Mouse (Mus musculus) heart, embryonic 11.5 days (tissue): Measurements from ENCODE around the gene Btnl10. TPM values are rescaled to one million over a fixed set of nuclear protein-coding genes. Genes with fewer than 3 reads are reported as not detected.
"Not testable (repeated sequence)": the region's sequence is repeated elsewhere in the genome, so short reads cannot be mapped to it uniquely, and the experiment has no call there.

ENCODE experiments used
- ATAC-seq: fragments of 200-750 bp; cut with Nextera tagmentation; replicated peaks from 2 replicates; pipeline ENCODE4 v1.8.0; 2017; ENCODE audit warnings: moderate library complexity; ENCODE audit not compliant: insufficient number of reproducible peaks, low FRiP score, low TSS enrichment
- H3K27ac ChIP-seq: fragments of 300-500 bp; sonication (generic); 2 replicates; pipeline ENCODE4 v1.5.1; 2014; ENCODE audit warnings: mild to moderate bottlenecking, low read depth, low read length
- H3K27me3 ChIP-seq: fragments of 300-500 bp; sonication (generic); 2 replicates; pipeline ENCODE4 v1.6.1; 2014; ENCODE audit warnings: mild to moderate bottlenecking, low read length, mixed read lengths; ENCODE audit not compliant: control insufficient read depth, insufficient read depth
- H3K36me3 ChIP-seq: fragments of 300-500 bp; sonication (generic); 2 replicates; pipeline ENCODE4 v1.6.1; 2014; ENCODE audit warnings: mild to moderate bottlenecking, low read length, moderate library complexity, mixed read lengths; ENCODE audit not compliant: control insufficient read depth, insufficient read depth
- H3K4me1 ChIP-seq: fragments of 300-500 bp; sonication (generic); 2 replicates; pipeline ENCODE4 v1.6.1; 2014; ENCODE audit warnings: low read length; ENCODE audit not compliant: control insufficient read depth, insufficient read depth
- H3K4me2 ChIP-seq: fragments of 300-500 bp; sonication (generic); 2 replicates; pipeline ENCODE4 v1.6.1; 2014; ENCODE audit warnings: mild to moderate bottlenecking, moderate library complexity
- H3K4me3 ChIP-seq: fragments of 300-500 bp; sonication (generic); 2 replicates; pipeline ENCODE4 v1.5.1; 2014; ENCODE audit warnings: low read depth, low read length
- H3K9ac ChIP-seq: fragments of 300-500 bp; sonication (generic); 2 replicates; pipeline ENCODE4 v1.6.1; 2014; ENCODE audit warnings: mild to moderate bottlenecking, low read depth, low read length, moderate library complexity
- H3K9me3 ChIP-seq: fragments of 300-500 bp; sonication (generic); replicated peaks from 2 replicates; pipeline ENCODE4 v1.6.1; 2016; ENCODE audit warnings: low read length; ENCODE audit not compliant: control insufficient read depth
- WGBS: fragments of 180-500 bp; shearing (Covaris S2); extraction: QIAGEN DNeasy Blood & Tissue Kit; methylation state at CpG from one replicate; pipeline ENCODE4 v1.1.7; 2014; ENCODE audit not compliant: insufficient replicate concordance; 5-methylcytosine and 5-hydroxymethylcytosine counted together
- polyA plus RNA-seq: library from polyadenylated mRNA; unstranded; fragments of >200 nt; fragmentation: Nextera tagmentation; extraction: Ambion mirVana; gene quantifications from 2 replicates; pipeline ENCODE4 v1.2.1, GENCODE M21; 2014

Gene Btnl10
- polyA plus RNA-seq, 1 experiment from 2014 or later, result 0.27 TPM

GRCm38 (mm10) chr11:58951210-58951609 is 33.5 kb downstream of the Btnl10 start:
- Histone ChIP-seq H3K4me2 (no peak overlapping the region), H3K9ac (no peak overlapping the region), H3K4me3 (no peak overlapping the region), H3K27ac (no peak overlapping the region), H3K4me1 (peaks cover 20% of the 10 kb centered on the region), H3K9me3 (no peaks in the 10 kb centered on the region), H3K27me3 (peaks cover 36% of the 10 kb centered on the region), H3K36me3 (no peaks in the 10 kb centered on the region)
- 78% methylated on average over 5 of the region's 5 CpGs for WGBS
- no peak for ATAC-seq

GRCm38 (mm10) chr11:58953351-58954169 is 35.9 kb downstream of the Btnl10 start:
- Histone ChIP-seq H3K9ac (peak overlapping the region; percentile 74), H3K4me3 (peak overlapping the region; percentile 82), H3K36me3 (no peaks in the 10 kb centered on the region), H3K9me3 (no peaks in the 10 kb centered on the region), H3K27ac (peak overlapping the region; percentile 99), H3K4me1 (peaks cover 23% of the 10 kb centered on the region), H3K4me2 (peak overlapping the region; percentile 87), H3K27me3 (peaks cover 23% of the 10 kb centered on the region)
- ATAC-seq, result peak; percentile 2; the same call in 1 of the 2 replicates
- under 1% methylated on average over 33 of the region's 33 CpGs for WGBS

- Histone ChIP-seq H3K9ac (peak overlapping the region; percentile 74), H3K27me3 (peaks cover 23% of the 10 kb centered on the region), H3K4me1 (peaks cover 23% of the 10 kb centered on the region), H3K4me2 (peak overlapping the region; percentile 87), H3K4me3 (peak overlapping the region; percentile 82), H3K27ac (peak overlapping the region; percentile 99)
- ATAC-seq, result 0 out of 2 replicates have a peak, but pooled peaks have one; percentile 12
- WGBS, result under 1% methylated on average over 15 of the region's 17 CpGs
- not testable (repeated sequence) for H3K36me3 ChIP-seq, H3K9me3 ChIP-seq
Observed at GRCm38 (mm10) chr11:58954170-58954419, 36.4 kb downstream of the Btnl10 start.

- Histone ChIP-seq H3K9ac (peak within 1 kb of the TSS; percentile 96), H3K36me3 (no peaks in the 10 kb centered on the region), H3K27ac (peak within 1 kb of the TSS; percentile 99), H3K9me3 (no peaks in the 10 kb centered on the region), H3K4me1 (peaks cover 27% of the 10 kb centered on the region), H3K27me3 (peaks cover 20% of the 10 kb centered on the region), H3K4me3 (peak within 1 kb of the TSS; percentile 82), H3K4me2 (peak within 1 kb of the TSS; percentile 87)
- ATAC-seq, result peak; percentile 92
- WGBS, result under 1% methylated on average over 49 of the region's 49 CpGs
Observed at GRCm38 (mm10) chr11:58954420-58955142, 36.9 kb downstream of the Btnl10 start, which contains the start of the genes Hist3h2a and Trim17. Gene Hist3h2a (plus strand): TSS chr11:58954685. Gene Trim17 (plus strand): TSS chr11:58954685.

GRCm38 (mm10) chr11:58955143-58955867 is 37.6 kb downstream of the Btnl10 start:
- H3K9me3 ChIP-seq, result no peaks in the 10 kb centered on the region
- peaks cover 15% of the 10 kb centered on the region for H3K27me3 ChIP-seq
- H3K36me3 ChIP-seq, result no peaks in the 10 kb centered on the region
- H3K4me2 ChIP-seq, result peak overlapping the region; percentile 87
- H3K4me3 ChIP-seq, result peak overlapping the region; percentile 82
- WGBS, result under 1% methylated on average over 20 of the region's 20 CpGs
- H3K27ac ChIP-seq, result peak overlapping the region; percentile 99
- H3K4me1 ChIP-seq, result peaks cover 29% of the 10 kb centered on the region
- ATAC-seq, result no peak
- peak overlapping the region; percentile 96 for H3K9ac ChIP-seq

DNA sequence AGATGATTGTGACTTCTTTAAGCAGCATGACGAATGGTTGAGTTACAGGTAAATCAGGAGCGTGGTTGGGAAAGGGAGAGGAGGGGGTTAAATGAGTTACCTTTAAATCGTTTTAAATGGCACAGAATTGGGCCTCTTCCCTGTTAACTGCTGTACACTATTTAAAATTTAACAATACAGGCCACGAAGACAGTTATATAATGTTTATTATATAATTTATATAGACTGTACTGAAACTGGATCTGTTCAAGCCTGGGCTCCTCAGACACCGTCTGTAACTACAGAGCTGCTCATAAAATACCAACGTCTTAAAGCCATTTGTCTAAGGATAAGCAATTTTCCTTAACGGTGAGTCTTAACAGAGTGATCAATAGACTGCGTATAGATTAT is 38.2 kb downstream of the Btnl10 start:
- Histone ChIP-seq H3K4me1 (peaks cover 29% of the 10 kb centered on the region), H3K4me2 (peak overlapping the region; percentile 87), H3K27ac (peak overlapping the region; percentile 99), H3K9me3 (no peaks in the 10 kb centered on the region), H3K36me3 (no peaks in the 10 kb centered on the region), H3K27me3 (peaks cover 10% of the 10 kb centered on the region), H3K9ac (peak overlapping the region; percentile 96), H3K4me3 (peak overlapping the region; percentile 82)
- ATAC-seq, result no peak
- 48% methylated on average over 8 of the region's 8 CpGs for WGBS

DNA sequence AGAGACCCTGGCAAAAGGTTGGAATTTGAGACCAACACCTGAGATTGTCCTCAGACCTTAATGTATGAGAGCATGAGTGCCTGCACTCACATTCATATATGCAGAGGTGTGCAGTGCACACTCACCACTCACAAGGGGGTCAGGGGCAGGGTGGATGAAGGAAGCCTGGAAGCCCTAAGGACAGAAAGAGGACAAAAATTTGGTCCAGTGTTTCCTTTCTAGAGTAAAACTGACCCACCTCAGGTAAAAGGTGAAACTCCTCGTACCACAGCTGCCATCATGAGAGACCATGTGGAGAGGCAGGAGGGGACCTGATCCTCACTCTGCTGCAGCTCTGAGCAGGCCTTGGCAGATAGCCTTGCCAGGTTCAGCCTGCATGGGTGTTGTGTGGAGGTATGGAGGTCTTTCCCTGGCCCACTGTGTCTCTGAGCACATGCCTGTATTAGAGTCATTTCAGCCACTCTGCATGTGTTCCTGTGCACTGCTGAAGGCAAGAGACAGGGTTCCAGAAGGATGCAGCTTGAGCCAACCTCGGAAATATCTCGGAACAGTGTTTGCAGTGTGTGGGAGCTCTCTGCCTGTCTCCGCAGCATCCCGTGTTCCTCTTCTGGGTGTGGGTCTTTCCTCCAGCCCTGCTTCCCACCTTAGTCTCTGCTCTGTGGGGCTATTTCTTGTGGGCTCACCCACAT is 39.7 kb downstream of the Btnl10 start:
- peaks cover 14% of the 10 kb centered on the region for H3K27me3 ChIP-seq
- 84% methylated on average over 5 of the region's 5 CpGs for WGBS
- peaks cover 4% of the 10 kb centered on the region; the same call in 1 of the 2 replicates for H3K9me3 ChIP-seq
- peaks cover 29% of the 10 kb centered on the region for H3K4me1 ChIP-seq
- H3K36me3 ChIP-seq, result no peaks in the 10 kb centered on the region
- H3K4me3 ChIP-seq, result no peak overlapping the region
- no peak for ATAC-seq
- H3K9ac ChIP-seq, result peak overlapping the region; percentile 39; the same call in 1 of the 2 replicates
- H3K27ac ChIP-seq, result no peak overlapping the region
- peak overlapping the region; percentile 87 for H3K4me2 ChIP-seq

DNA sequence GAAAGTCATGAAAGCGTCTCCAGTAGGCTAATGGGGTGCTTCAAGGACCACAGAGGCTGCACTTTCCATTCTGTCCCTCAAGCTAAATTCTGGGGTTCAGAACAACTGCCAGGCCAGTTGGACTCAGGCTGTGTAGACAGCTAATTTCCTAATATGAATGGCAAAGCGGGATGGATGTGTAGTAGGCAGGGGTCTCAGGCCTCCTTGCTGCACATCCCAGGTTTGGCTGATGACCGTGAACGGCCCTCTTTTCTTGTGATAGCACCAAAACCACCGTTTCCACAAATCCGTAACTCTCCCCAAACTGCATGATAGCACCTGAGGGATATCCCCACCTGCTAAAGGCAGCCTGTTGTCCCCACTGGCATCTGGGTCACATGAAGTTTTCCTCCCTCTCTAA is 40.8 kb downstream of the Btnl10 start:
- Histone ChIP-seq H3K4me3 (no peak overlapping the region), H3K27me3 (peaks cover 18% of the 10 kb centered on the region), H3K9ac (no peak overlapping the region), H3K4me1 (peaks cover 23% of the 10 kb centered on the region), H3K36me3 (no peaks in the 10 kb centered on the region), H3K27ac (no peak overlapping the region), H3K9me3 (peaks cover 4% of the 10 kb centered on the region; the same call in 1 of the 2 replicates), H3K4me2 (no peak overlapping the region)
- 83% methylated on average over 6 of the region's 6 CpGs for WGBS
- ATAC-seq, result no peak
